Mouse (Mus musculus): Measurements from ENCODE around the gene Hist2h3c2.
"Not testable (repeated sequence)": the region's sequence is repeated elsewhere in the genome, so short reads cannot be mapped to it uniquely, and the experiment has no call there.

Gene Hist2h3c2

GRCm38 (mm10) chr3:96261623-96262022, 22.7 kb upstream of the Hist2h3c2 start:
- in situ Hi-C loops (cut with MboI, MseI): no loop called here

- in situ Hi-C loops (cut with MboI, MseI): no loop called here
These were observed 21.3 kb upstream of the Hist2h3c2 start for GRCm38 (mm10) chr3:96260220-96260619.

GRCm38 (mm10) chr3:96257190-96257589, 18.3 kb upstream of the Hist2h3c2 start:
- in situ Hi-C loops (cut with MboI, MseI): no loop called here

GRCm38 (mm10) chr3:96255926-96256593, 17.1 kb upstream of the Hist2h3c2 start:
- in situ Hi-C loops (cut with MboI, MseI): no loop called here

GRCm38 (mm10) chr3:96254683-96255355, 15.9 kb upstream of the Hist2h3c2 start:
- in situ Hi-C loops (cut with MboI, MseI): no loop called here

GRCm38 (mm10) chr3:96251787-96252186, 12.9 kb upstream of the Hist2h3c2 start:
- in situ Hi-C loops (cut with MboI, MseI): no loop called here

GRCm38 (mm10) chr3:96250890-96251289, 12.0 kb upstream of the Hist2h3c2 start:
- in situ Hi-C loops (cut with MboI, MseI): no loop called here

- in situ Hi-C loops (cut with MboI, MseI): no loop called here
These were observed 10.1 kb upstream of the Hist2h3c2 start for GRCm38 (mm10) chr3:96249034-96249345.

- in situ Hi-C loops (cut with MboI, MseI): no loop called here
These were observed 9.5 kb upstream of the Hist2h3c2 start for GRCm38 (mm10) chr3:96248141-96249033.

- in situ Hi-C loops (cut with MboI, MseI): no loop called here
These were observed 8.6 kb upstream of the Hist2h3c2 start for GRCm38 (mm10) chr3:96247356-96248140.

GRCm38 (mm10) chr3:96246427-96246856, 7.5 kb upstream of the Hist2h3c2 start, which contains the start of gene Hist2h3c1:
TSS of gene Hist2h3c1 (plus strand) at chr3:96246685.
- in situ Hi-C loops (cut with MboI, MseI): not testable (repeated sequence)

GRCm38 (mm10) chr3:96246018-96246417, 7.1 kb upstream of the Hist2h3c2 start:
- in situ Hi-C loops (cut with MboI, MseI): not testable (repeated sequence)

- in situ Hi-C loops (cut with MboI, MseI): not testable (repeated sequence)
These were observed 6.3 kb upstream of the Hist2h3c2 start, which contains the start of gene Hist2h2aa1 for GRCm38 (mm10) chr3:96245003-96245886. TSS of gene Hist2h2aa1 (plus strand) at chr3:96245497.

- in situ Hi-C loops (cut with MboI, MseI): no loop called here
These were observed 5.1 kb upstream of the Hist2h3c2 start for GRCm38 (mm10) chr3:96243921-96244572.

- in situ Hi-C loops (cut with MboI, MseI): no loop called here
These were observed 1.9 kb upstream of the Hist2h3c2 start for GRCm38 (mm10) chr3:96240799-96241197.

- in situ Hi-C loops (cut with MboI, MseI): not testable (repeated sequence)
These were observed 1.2 kb upstream of the Hist2h3c2 start, which contains the start of gene Hist2h2aa2 for GRCm38 (mm10) chr3:96239949-96240798. TSS of gene Hist2h2aa2 (minus strand) at chr3:96240276.

- in situ Hi-C loops (cut with MboI, MseI): no loop called here
These were observed 919 bp downstream of the Hist2h3c2 start for GRCm38 (mm10) chr3:96237904-96238511.

- in situ Hi-C loops (cut with MboI, MseI): no loop called here
These were observed 1.5 kb downstream of the Hist2h3c2 start for GRCm38 (mm10) chr3:96237335-96237903.

Measured in T-helper 1 cell (primary cell).